18 mouse cellular contexts compared by ENCODE assay signal in genomic region chr3:128081430-128081829, GRCm38 (mm10).
"Had no signal": no experiment of that assay in that cellular context is flagged by ENCODE, and none has a peak within 500 bp of the region (broad histone marks: within the 10 kb centered on the region; RNA-seq: fewer than 3 reads in every experiment).

No protein-coding gene starts in this region.

- H3K27ac ChIP-seq: kidney, embryonic 15.5 days; left cerebral cortex, adult 2 months; macrophage; midbrain, embryonic 12.5 days; midbrain, embryonic 15.5 days; neural tube, embryonic 13.5 days; stomach, embryonic 15.5 days had no signal

- ATAC-seq: intestine, postnatal 0 days; midbrain, embryonic 15.5 days had no signal

- DNase-seq: kidney, adult 2 months; kidney, postnatal 10 days; kidney, postnatal 36 days; layer of hippocampus, postnatal 36 days; lung, adult 2 months; lung, postnatal 14 days; retina, postnatal 1 day; right cerebral cortex, postnatal 25 days; spleen, adult 18-20 months; thymus, postnatal 25 days had no signal

- H3K9me3 ChIP-seq: kidney, embryonic 15.5 days; midbrain, embryonic 12.5 days; midbrain, embryonic 15.5 days; neural tube, embryonic 13.5 days; stomach, embryonic 15.5 days had no signal

- H3K9ac ChIP-seq: kidney, embryonic 15.5 days; midbrain, embryonic 12.5 days; midbrain, embryonic 15.5 days; neural tube, embryonic 13.5 days; stomach, embryonic 15.5 days had no signal

- H3K4me2 ChIP-seq: kidney, embryonic 15.5 days; midbrain, embryonic 12.5 days; midbrain, embryonic 15.5 days; neural tube, embryonic 13.5 days; stomach, embryonic 15.5 days had no signal

- H3K4me1 ChIP-seq: kidney, embryonic 15.5 days; midbrain, embryonic 12.5 days; midbrain, embryonic 15.5 days; neural tube, embryonic 13.5 days; stomach, embryonic 15.5 days had no signal

- H3K27me3 ChIP-seq: midbrain, embryonic 12.5 days; midbrain, embryonic 15.5 days; neural tube, embryonic 13.5 days; stomach, embryonic 15.5 days had no signal

- H3K36me3 ChIP-seq: kidney, embryonic 15.5 days; midbrain, embryonic 12.5 days; midbrain, embryonic 15.5 days; neural tube, embryonic 13.5 days; stomach, embryonic 15.5 days had no signal

- H3K4me3 ChIP-seq: kidney, embryonic 15.5 days; left cerebral cortex, adult 2 months; midbrain, embryonic 12.5 days; midbrain, embryonic 15.5 days; neural tube, embryonic 13.5 days; stomach, embryonic 15.5 days had no signal
